Mouse (Mus musculus) liver, postnatal 0 days (tissue): ENCODE data around the gene Bbip1. TPM values are rescaled to one million over a fixed set of nuclear protein-coding genes. Genes with fewer than 3 reads are reported as not detected.

Experiments used
- ATAC-seq: fragments of 200-750 bp; cut with Nextera tagmentation; 2 replicates; pipeline ENCODE4 v1.8.0; 2017; ENCODE audit warnings: mild to moderate bottlenecking, moderate library complexity
- DNase-seq: peaks from one replicate; pipeline ENCODE4 v3.0.0-alpha.2; 2016
- H3K27ac ChIP-seq: fragments of 300-500 bp; sonication (generic); 2 replicates; pipeline ENCODE4 v1.5.1; 2014; ENCODE audit warnings: antibody characterized with exemption, moderate library complexity, mild to moderate bottlenecking, low read depth
- H3K27me3 ChIP-seq: fragments of 300-500 bp; sonication (generic); 2 replicates; pipeline ENCODE4 v1.6.1; 2014; ENCODE audit warnings: low read length, control low read depth, mixed read lengths; ENCODE audit not compliant: insufficient read depth
- H3K36me3 ChIP-seq: fragments of 300-500 bp; sonication (generic); replicated peaks from 2 replicates; pipeline ENCODE4 v1.6.1; 2014; ENCODE audit warnings: mild to moderate bottlenecking, control low read depth, low read length, moderate library complexity, mixed read lengths; ENCODE audit not compliant: insufficient read depth
- H3K4me1 ChIP-seq: fragments of 300-500 bp; sonication (generic); 2 replicates; pipeline ENCODE4 v1.6.1; 2014; ENCODE audit warnings: antibody characterized with exemption, mild to moderate bottlenecking, control low read depth; ENCODE audit not compliant: insufficient read depth
- H3K4me2 ChIP-seq: fragments of 300-500 bp; sonication (generic); 2 replicates; pipeline ENCODE4 v1.6.1; 2014; ENCODE audit warnings: low read depth, mild to moderate bottlenecking, low read length, moderate library complexity, mixed read lengths
- H3K4me3 ChIP-seq: fragments of 300-500 bp; sonication (generic); 2 replicates; pipeline ENCODE4 v1.5.1; 2014; ENCODE audit warnings: low read depth, low read length
- H3K9ac ChIP-seq: fragments of 300-500 bp; sonication (generic); replicated peaks from 2 replicates; pipeline ENCODE4 v1.6.1; 2014; ENCODE audit warnings: mild to moderate bottlenecking, moderate library complexity
- H3K9me3 ChIP-seq: fragments of 300-500 bp; sonication (generic); 2 replicates; pipeline ENCODE4 v1.6.1; 2016; ENCODE audit warnings: mild to moderate bottlenecking, control low read depth, low read length, mixed read lengths
- CTCF ChIP-seq: sonication (generic); IDR thresholded peaks from 2 replicates; pipeline ENCODE4 v1.5.1; 2016; ENCODE audit warnings: antibody characterized with exemption, low read depth
- EP300 ChIP-seq: IDR thresholded peaks from 2 replicates; pipeline ENCODE4 v1.6.1; 2016; ENCODE audit warnings: antibody characterized with exemption, low read depth, mild to moderate bottlenecking
- WGBS: fragments of 180-500 bp; shearing (Covaris S2); extraction: QIAGEN DNeasy Blood & Tissue Kit; methylation state at CpG from one replicate; pipeline ENCODE4 v1.1.7; 2014; ENCODE audit not compliant: insufficient replicate concordance; 5-methylcytosine and 5-hydroxymethylcytosine counted together
- polyA plus RNA-seq: library from polyadenylated mRNA; unstranded; fragments of >200 nt; fragmentation: Nextera tagmentation; extraction: Ambion mirVana; gene quantifications from 2 replicates; pipeline ENCODE4 v1.2.1, GENCODE M21; 2015

Gene Bbip1
- polyA plus RNA-seq, 1 experiment from 2014 or later = 32.6 TPM

- Histone ChIP-seq H3K4me3 (no peak overlapping the region), H3K27ac (no peak overlapping the region), H3K4me2 (no peak overlapping the region), H3K9ac (no peak overlapping the region), H3K4me1 (peaks cover 30% of the 10 kb centered on the region), H3K36me3 (no peaks in the 10 kb centered on the region), H3K9me3 (no peaks in the 10 kb centered on the region), H3K27me3 (no peaks in the 10 kb centered on the region)
- no peak for DNase-seq
- TF ChIP-seq CTCF (no peak), EP300 (no peak)
- WGBS = 82% methylated on average over 10 of the region's 10 CpGs
- no peak for ATAC-seq
Observed at GRCm38 (mm10) chr19:53885450-53885849, 59.0 kb downstream of the Bbip1 start.

GRCm38 (mm10) chr19:53881786-53882185 is 62.6 kb downstream of the Bbip1 start:
- DNase-seq (no peak), ATAC-seq (no peak)
- no peaks in the 10 kb centered on the region for H3K27me3 ChIP-seq
- H3K4me3 ChIP-seq = no peak overlapping the region
- H3K36me3 ChIP-seq = no peaks in the 10 kb centered on the region
- no peaks in the 10 kb centered on the region for H3K9me3 ChIP-seq
- no peak overlapping the region for H3K27ac ChIP-seq
- WGBS = 71% methylated on average over 5 of the region's 5 CpGs
- H3K9ac ChIP-seq = no peak overlapping the region
- H3K4me2 ChIP-seq = no peak overlapping the region
- H3K4me1 ChIP-seq = peaks cover 6% of the 10 kb centered on the region
- TF ChIP-seq EP300 = no peak
- no peak for TF ChIP-seq CTCF

GRCm38 (mm10) chr19:53880460-53880859 is 64.0 kb downstream of the Bbip1 start:
- no peak overlapping the region for H3K4me3 ChIP-seq
- H3K9ac ChIP-seq = no peak overlapping the region
- 50% methylated on average over 1 of the region's 1 CpGs for WGBS
- no peak for DNase-seq
- no peaks in the 10 kb centered on the region for H3K9me3 ChIP-seq
- 0 out of 2 replicates have a peak, but pooled peaks cover 2% of the 10 kb centered on the region for H3K4me1 ChIP-seq
- no peak for ATAC-seq
- no peak overlapping the region for H3K4me2 ChIP-seq
- TF ChIP-seq CTCF (no peak), EP300 (no peak)
- no peaks in the 10 kb centered on the region for H3K27me3 ChIP-seq
- no peaks in the 10 kb centered on the region for H3K36me3 ChIP-seq
- no peak overlapping the region for H3K27ac ChIP-seq

Other genes starting within 250 kb of the Bbip1 start
- gene Pdcd4, start 52.4 kb downstream of the Bbip1 start, polyA plus RNA-seq = 39.0 and 41.2 TPM in 2 replicates
- gene Shoc2, start 321 bp downstream of the Bbip1 start, polyA plus RNA-seq = 13.5 and 13.7 TPM in 2 replicates
- 0.19 and 0.21 TPM in 2 replicates for gene Adra2a, start 99.5 kb upstream of the Bbip1 start, polyA plus RNA-seq